Mouse (Mus musculus) heart, embryonic 15.5 days (tissue): Measurements from ENCODE around the gene Nosip. TPM values are rescaled to one million over a fixed set of nuclear protein-coding genes. Genes with fewer than 3 reads are reported as not detected.
A peak's percentile ranks its signal among the peaks of the same experiment; 100 is the strongest.

ENCODE experiments used
- ATAC-seq: fragments of 200-750 bp; cut with Nextera tagmentation; replicated peaks from 2 replicates; pipeline ENCODE4 v1.8.0; 2017; ENCODE audit warnings: low read depth, moderate TSS enrichment; ENCODE audit not compliant: insufficient number of reproducible peaks, insufficient read depth, low FRiP score
- H3K27ac ChIP-seq: fragments of 300-500 bp; sonication (generic); 2 replicates; pipeline ENCODE4 v1.5.1; 2015; ENCODE audit warnings: mild to moderate bottlenecking, inconsistent platforms
- H3K27me3 ChIP-seq: fragments of 300-500 bp; sonication (generic); 2 replicates; pipeline ENCODE4 v1.6.1; 2015; ENCODE audit warnings: inconsistent platforms
- H3K36me3 ChIP-seq: fragments of 300-500 bp; sonication (generic); 2 replicates; pipeline ENCODE4 v1.6.1; 2015; ENCODE audit warnings: mild to moderate bottlenecking, inconsistent platforms
- H3K4me1 ChIP-seq: fragments of 300-500 bp; sonication (generic); replicated peaks from 2 replicates; pipeline ENCODE4 v1.6.1; 2015; ENCODE audit warnings: inconsistent platforms
- H3K4me2 ChIP-seq: fragments of 300-500 bp; sonication (generic); 2 replicates; pipeline ENCODE4 v1.6.1; 2015; ENCODE audit warnings: inconsistent platforms, mild to moderate bottlenecking, moderate library complexity
- H3K4me3 ChIP-seq: fragments of 300-500 bp; sonication (generic); 2 replicates; pipeline ENCODE4 v1.5.1; 2015; ENCODE audit warnings: mild to moderate bottlenecking, inconsistent platforms
- H3K9ac ChIP-seq: fragments of 300-500 bp; sonication (generic); 2 replicates; pipeline ENCODE4 v1.6.1; 2015; ENCODE audit warnings: mild to moderate bottlenecking, inconsistent platforms
- H3K9me3 ChIP-seq: fragments of 300-500 bp; sonication (generic); replicated peaks from 2 replicates; pipeline ENCODE4 v1.6.1; 2016; ENCODE audit warnings: inconsistent platforms
- WGBS: fragments of 180-500 bp; shearing (Covaris S2); methylation state at CpG from one replicate; pipeline ENCODE4 v1.1.7; 2015; ENCODE audit warnings: mixed read lengths; 5-methylcytosine and 5-hydroxymethylcytosine counted together
- polyA plus RNA-seq: library from polyadenylated mRNA; unstranded; fragments of >200 nt; fragmentation: Nextera tagmentation; extraction: Ambion mirVana; gene quantifications from 2 replicates; pipeline ENCODE4 v1.2.1, GENCODE M21; 2015

The Nosip gene
- 42.4 and 54.8 TPM in 2 replicates for polyA plus RNA-seq

DNA sequence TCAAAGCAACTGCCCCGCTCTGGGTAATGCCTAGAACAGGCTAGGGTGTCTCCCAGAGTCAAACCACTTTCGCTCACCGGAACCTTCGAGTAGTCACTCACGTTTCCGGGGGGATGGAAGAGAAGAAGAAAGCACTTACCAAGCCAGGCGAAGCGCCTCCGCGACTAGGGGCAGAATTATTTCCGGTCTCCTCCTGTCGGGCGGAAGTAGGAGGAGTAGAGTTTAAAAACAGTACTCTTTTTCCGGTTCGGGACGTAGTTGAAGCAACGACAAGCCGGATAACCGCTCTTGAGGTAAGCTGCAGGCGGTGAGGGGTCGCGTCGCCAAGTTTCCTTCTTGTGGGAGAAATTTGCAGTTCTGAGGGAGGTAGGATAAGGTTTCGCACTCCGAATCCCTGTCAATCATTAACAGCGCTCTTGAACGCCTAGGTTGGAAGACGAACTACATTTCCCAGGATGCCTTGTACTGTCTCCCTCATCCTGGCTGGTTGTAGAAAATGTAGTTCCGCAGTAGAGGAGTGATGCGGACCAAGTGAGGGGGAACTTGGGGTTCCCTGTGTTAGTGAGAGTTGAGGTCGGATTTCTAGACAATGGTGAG, at the start of gene Nosip, which contains the start of gene Prrg2:
Gene Nosip, plus strand, starts transcription at position 191 of the 597 bp plus-strand sequence.
Gene Prrg2, minus strand, starts transcription at position 439 of the 597 bp plus-strand sequence.
- no peaks in the 10 kb centered on the region for H3K27me3 ChIP-seq
- peak within 1 kb of the TSS; percentile 69 for H3K4me2 ChIP-seq
- peak within 1 kb of the TSS; percentile 71 for H3K4me3 ChIP-seq
- H3K4me1 ChIP-seq, result peaks cover 21% of the 10 kb centered on the region
- peak within 1 kb of the TSS; percentile 66 for H3K9ac ChIP-seq
- 0 out of 2 replicates have a peak, but pooled peaks cover 3% of the 10 kb centered on the region for H3K36me3 ChIP-seq
- no peaks in the 10 kb centered on the region for H3K9me3 ChIP-seq
- ATAC-seq, result peak; percentile 86
- WGBS, result under 1% methylated on average over 31 of the region's 31 CpGs
- peak within 1 kb of the TSS; percentile 95 for H3K27ac ChIP-seq

DNA sequence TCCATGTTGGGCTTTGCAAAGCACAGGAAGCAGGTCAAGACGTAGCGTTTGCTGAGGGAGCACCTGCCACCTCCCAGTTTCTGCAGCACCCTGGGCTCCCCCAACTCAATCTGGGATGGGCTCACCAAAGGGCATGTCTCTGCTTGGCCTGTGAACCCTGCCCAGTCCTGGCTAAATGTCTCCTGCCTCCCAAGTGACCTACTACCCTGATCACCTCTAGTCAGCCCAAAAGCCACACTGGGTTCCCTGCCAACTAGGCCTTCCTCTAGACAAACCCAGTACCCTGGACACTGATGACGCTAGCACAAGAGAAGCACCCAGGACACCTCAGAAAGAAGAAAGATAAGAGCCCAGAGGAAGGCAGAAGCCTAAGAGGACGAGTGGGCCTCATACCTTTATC, 49.4 kb upstream of the Nosip start:
- WGBS, result 80% methylated on average over 4 of the region's 4 CpGs
- H3K27ac ChIP-seq, result no peak overlapping the region
- H3K4me2 ChIP-seq, result no peak overlapping the region
- H3K9ac ChIP-seq, result no peak overlapping the region
- H3K9me3 ChIP-seq, result no peaks in the 10 kb centered on the region
- H3K27me3 ChIP-seq, result no peaks in the 10 kb centered on the region
- peaks cover 49% of the 10 kb centered on the region for H3K36me3 ChIP-seq
- no peak overlapping the region for H3K4me3 ChIP-seq
- peaks cover 13% of the 10 kb centered on the region for H3K4me1 ChIP-seq
- no peak for ATAC-seq

DNA sequence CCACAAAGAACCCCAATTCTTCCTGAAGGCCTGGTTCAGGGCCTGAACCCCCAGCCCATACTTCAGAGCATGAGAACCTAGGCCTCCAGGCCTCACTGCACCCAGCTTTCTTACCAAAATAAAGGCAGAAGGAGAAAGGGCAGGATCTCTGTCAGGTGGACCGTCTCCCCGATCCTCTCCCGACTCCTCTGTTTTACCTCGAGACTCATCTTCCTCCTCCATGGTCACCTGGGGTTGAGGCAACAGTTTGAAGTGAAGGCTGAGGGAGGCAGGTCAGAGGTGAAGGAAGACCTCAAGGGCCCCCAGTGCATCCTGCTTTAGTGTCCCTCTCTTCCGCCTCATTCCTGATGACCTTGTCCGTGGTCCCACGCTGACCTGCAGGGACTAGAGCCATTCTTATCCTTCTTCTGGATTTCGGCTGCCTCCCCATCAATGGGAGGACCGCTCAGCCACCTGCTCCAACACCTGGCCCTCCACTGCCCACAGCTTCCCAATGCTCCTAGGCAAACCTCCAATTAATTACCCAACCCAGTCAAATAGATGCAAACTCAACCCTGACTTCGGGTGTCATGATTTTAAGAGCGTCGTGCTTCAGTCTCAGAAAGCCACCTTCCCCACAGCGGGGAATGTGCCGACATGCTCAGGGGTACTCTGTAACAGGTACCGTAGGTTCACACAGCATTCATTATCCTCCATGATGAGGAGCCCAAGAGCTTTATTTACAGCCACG, 48.7 kb upstream of the Nosip start:
- Histone ChIP-seq H3K4me1 (peaks cover 17% of the 10 kb centered on the region), H3K9me3 (no peaks in the 10 kb centered on the region), H3K4me2 (no peak overlapping the region), H3K9ac (no peak overlapping the region), H3K27ac (no peak overlapping the region), H3K4me3 (no peak overlapping the region), H3K36me3 (peaks cover 42% of the 10 kb centered on the region), H3K27me3 (no peaks in the 10 kb centered on the region)
- no peak for ATAC-seq
- WGBS, result 93% methylated on average over 16 of the region's 16 CpGs

DNA sequence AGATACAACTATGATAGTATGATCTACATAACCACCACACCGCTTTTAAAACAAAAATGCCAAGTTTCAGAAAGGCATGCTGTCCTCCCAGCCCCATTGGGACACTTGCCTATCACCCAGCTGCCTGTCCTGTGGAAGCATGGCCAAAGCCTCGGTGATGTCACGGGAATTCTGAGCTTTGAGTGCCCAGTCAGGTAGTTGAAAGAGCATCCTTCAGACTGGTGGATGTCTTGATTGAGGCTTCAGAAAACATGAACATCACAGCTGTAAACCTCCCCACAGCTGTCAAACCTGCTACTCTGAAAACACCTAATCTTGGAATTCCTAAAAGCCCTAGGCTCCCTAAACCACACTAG, 48.2 kb upstream of the Nosip start:
- Histone ChIP-seq H3K9ac (0 out of 2 replicates have a peak overlapping the region, but pooled peaks have one; percentile 23), H3K9me3 (no peaks in the 10 kb centered on the region), H3K27me3 (no peaks in the 10 kb centered on the region), H3K36me3 (peaks cover 37% of the 10 kb centered on the region), H3K4me3 (no peak overlapping the region), H3K27ac (no peak overlapping the region), H3K4me2 (no peak overlapping the region; the same call in 1 of the 2 replicates), H3K4me1 (peaks cover 22% of the 10 kb centered on the region)
- WGBS, result 89% methylated on average over 3 of the region's 3 CpGs
- no peak for ATAC-seq

DNA sequence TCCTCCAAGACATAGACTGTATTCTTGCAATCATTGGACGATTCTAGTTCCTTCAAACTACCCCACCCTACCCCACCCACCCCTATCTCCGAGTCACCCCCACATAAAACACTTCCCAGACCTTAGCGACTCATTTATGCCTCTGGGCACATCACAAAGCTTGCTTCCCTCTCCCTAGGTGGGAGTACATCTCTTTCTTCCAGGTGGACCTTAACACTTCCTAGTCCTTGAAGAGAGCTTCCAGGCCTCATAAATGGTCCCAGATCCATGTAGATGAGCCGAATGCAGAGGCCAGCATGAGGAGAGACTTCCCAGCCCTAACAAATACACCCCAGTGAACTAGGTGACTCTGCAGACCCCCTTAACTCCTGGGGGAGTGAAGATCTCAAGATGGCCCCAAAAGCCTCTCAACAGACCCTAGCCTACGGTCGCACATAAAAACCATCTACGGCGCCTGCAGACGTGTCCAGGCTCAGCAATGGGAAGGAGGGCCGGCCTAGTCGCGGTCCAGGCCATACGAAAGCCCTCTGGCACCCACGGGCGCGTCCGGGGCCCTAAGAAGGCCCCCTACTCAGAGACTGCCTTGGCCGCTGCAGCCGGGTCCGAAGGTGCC, 46.8 kb upstream of the Nosip start:
- under 1% methylated on average over 20 of the region's 20 CpGs for WGBS
- no peaks in the 10 kb centered on the region for H3K27me3 ChIP-seq
- no peaks in the 10 kb centered on the region for H3K9me3 ChIP-seq
- H3K4me1 ChIP-seq, result peaks cover 33% of the 10 kb centered on the region
- H3K4me3 ChIP-seq, result peak overlapping the region; percentile 94
- H3K27ac ChIP-seq, result peak overlapping the region; percentile 100
- ATAC-seq, result no peak
- H3K9ac ChIP-seq, result peak overlapping the region; percentile 98
- peak overlapping the region; percentile 80 for H3K4me2 ChIP-seq
- peaks cover 23% of the 10 kb centered on the region for H3K36me3 ChIP-seq

DNA sequence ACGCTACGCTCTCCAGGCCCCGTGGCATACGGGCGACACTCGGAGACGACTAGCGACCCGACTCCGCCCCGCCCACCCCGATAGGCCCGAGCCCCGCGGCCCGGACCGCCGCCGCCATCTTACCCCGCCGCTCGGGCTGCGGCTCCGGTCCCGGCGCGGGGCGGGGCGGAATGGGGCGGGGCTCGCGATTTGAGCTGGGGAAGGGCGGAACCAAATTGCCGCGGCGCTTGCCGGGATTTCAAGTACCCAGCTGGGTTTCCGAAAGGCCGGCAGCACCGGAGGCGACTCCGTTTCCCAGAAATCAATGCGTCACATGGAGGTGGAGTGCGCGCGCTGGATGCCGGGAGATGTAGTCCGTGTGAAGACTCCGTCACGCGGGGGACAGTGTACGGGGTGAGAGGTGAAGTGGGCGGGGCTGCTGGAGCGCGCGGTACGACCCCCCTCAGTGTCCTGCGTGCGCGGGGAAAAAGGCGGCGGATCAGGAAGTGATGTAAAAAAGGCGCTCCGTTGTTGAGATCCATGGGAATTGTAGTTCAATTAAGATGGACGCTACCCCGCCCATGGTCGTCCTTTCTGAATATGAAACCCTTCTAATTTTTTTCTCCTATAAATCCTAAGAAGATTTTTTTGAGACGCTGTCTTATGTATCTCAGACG, 46.1 kb upstream of the Nosip start, which contains the start of gene Scaf1:
Gene Scaf1, minus strand, starts transcription at position 407 of the 656 bp plus-strand sequence.
- under 1% methylated on average over 69 of the region's 69 CpGs for WGBS
- ATAC-seq, result peak; percentile 84

DNA sequence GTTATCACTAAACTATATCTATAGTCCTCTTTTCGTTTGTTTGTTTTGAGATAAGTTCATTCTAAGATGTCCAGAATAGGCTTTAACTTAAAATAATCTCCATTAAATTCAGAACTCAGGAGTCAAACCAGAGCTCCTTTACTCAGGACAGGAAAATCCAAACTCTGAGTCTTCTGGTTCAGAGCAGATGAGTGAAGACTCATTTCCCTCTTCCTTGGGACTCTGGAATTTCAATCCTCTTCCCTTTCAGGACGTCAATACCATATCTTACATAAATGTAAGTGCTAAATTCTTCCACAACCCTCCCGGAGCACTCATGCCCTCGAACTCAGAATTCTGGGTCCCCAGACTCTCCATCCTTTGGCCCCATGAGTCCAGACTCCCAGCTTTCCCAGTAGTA, 45.5 kb upstream of the Nosip start:
- Histone ChIP-seq H3K36me3 (peaks cover 22% of the 10 kb centered on the region), H3K27me3 (no peaks in the 10 kb centered on the region), H3K9ac (peak overlapping the region; percentile 65), H3K27ac (peak overlapping the region; percentile 100), H3K4me3 (peak overlapping the region; percentile 94), H3K4me1 (peaks cover 33% of the 10 kb centered on the region), H3K9me3 (no peaks in the 10 kb centered on the region), H3K4me2 (peak overlapping the region; percentile 80)
- 1% methylated on average over 4 of the region's 4 CpGs for WGBS
- ATAC-seq, result no peak

More for the DNA sequence above, 46.1 kb upstream of the Nosip start, which contains the start of gene Scaf1:
- H3K9ac ChIP-seq, result peak within 1 kb of the TSS; percentile 98
- H3K27ac ChIP-seq, result peak within 1 kb of the TSS; percentile 100
- no peaks in the 10 kb centered on the region for H3K27me3 ChIP-seq
- H3K9me3 ChIP-seq, result no peaks in the 10 kb centered on the region
- H3K4me2 ChIP-seq, result peak within 1 kb of the TSS; percentile 80
- H3K36me3 ChIP-seq, result peaks cover 25% of the 10 kb centered on the region
- H3K4me1 ChIP-seq, result peaks cover 33% of the 10 kb centered on the region
- H3K4me3 ChIP-seq, result peak within 1 kb of the TSS; percentile 94

DNA sequence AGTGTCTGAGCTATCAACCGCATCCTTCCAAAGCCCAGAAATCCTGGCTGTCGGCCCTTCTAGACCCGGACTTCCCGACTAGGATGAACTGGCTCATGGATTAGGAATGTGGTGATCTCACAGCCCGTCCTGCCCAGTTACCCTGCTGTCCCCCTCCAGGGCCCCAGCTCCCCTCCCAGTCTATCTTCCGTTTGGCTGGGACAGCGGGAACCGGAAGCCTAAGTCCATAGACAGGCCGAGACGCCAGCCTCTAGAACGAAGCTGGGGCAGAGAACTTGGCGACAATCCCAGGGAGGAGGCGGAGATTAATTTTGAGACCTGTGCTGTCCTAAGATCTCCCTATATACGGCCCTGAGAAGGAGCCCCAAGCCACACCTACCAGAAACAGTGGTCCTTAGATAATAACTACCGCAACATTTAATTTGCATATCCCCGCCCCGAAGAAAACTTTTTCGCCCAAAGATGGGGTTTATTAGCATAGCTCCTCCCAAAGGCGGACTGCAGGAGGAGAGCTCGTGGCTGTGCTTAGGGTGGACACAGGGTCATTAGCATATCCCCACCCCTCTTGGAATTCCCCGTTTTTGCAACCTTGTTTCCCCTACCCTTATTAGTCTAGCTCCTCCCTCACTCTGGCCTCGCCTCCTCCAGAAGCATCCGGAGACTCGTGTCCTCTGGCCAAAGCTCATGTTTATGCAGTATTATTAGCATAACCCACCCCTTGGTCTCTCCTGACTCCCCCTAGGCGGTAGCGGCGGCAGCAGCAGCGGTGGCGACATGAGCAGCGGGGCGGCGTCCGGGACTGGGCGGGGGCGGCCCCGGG, 44.8 kb upstream of the Nosip start, which contains the start of gene Rras:
Gene Rras, plus strand, starts transcription at position 720 of the 820 bp plus-strand sequence.
- H3K27ac ChIP-seq, result peak within 1 kb of the TSS; percentile 100
- H3K36me3 ChIP-seq, result peaks cover 15% of the 10 kb centered on the region
- peak within 1 kb of the TSS; percentile 80 for H3K4me2 ChIP-seq
- WGBS, result under 1% methylated on average over 36 of the region's 36 CpGs
- ATAC-seq, result peak; percentile 89
- H3K27me3 ChIP-seq, result no peaks in the 10 kb centered on the region
- H3K4me1 ChIP-seq, result peaks cover 33% of the 10 kb centered on the region
- no peaks in the 10 kb centered on the region for H3K9me3 ChIP-seq
- peak within 1 kb of the TSS; percentile 94 for H3K4me3 ChIP-seq
- peak within 1 kb of the TSS; percentile 76 for H3K9ac ChIP-seq

DNA sequence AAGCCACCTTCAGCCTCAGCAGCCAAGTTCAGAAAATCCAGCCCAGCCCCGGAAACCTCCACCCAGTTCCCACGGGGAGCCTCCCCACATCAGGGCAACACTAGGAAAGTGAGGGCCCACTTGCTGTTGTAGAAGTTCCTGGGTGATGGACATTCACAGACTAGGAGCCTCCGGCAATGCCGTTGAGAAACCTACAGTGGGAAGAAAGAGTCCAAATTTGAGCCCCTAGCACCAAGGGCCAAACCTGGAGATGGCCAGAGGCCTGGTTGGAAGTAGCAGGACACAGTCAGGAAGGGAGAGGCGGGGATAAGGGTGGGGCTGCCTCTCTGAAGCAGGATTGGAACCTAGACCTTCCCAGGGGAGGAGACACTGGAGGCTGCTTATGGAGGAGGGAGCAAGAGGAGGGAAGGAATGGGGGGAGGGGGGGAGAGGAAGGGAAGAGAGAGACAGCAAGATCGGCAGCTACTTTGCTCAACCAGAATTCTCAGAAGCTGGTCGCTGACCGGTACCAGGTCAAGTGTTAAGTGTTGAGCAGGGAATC, 43.1 kb upstream of the Nosip start:
- Histone ChIP-seq H3K4me1 (peaks cover 30% of the 10 kb centered on the region), H3K4me3 (peak overlapping the region; percentile 94), H3K27me3 (no peaks in the 10 kb centered on the region), H3K27ac (peak overlapping the region; percentile 100), H3K36me3 (0 out of 2 replicates have a peak, but pooled peaks cover 9% of the 10 kb centered on the region), H3K9ac (peak overlapping the region; percentile 76; the same call in 1 of the 2 replicates), H3K4me2 (peak overlapping the region; percentile 69), H3K9me3 (no peaks in the 10 kb centered on the region)
- 23% methylated on average over 8 of the region's 8 CpGs for WGBS
- ATAC-seq, result no peak

DNA sequence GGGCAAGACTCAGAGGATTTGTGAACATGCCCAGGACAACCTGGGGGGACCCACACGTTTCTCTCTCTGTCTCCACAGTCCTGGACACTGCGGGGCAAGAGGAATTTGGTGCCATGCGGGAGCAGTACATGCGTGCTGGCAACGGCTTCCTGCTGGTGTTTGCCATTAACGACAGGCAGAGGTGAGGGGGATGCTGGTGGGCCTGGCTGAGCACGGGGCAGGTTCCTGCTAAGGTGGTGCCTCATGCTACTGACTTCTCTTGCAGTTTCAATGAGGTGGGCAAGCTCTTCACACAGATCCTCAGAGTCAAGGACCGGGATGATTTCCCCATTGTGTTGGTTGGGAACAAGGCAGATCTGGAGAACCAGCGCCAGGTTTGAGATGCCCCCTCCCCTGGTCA, 42.0 kb upstream of the Nosip start:
- H3K9me3 ChIP-seq, result no peaks in the 10 kb centered on the region
- no peaks in the 10 kb centered on the region for H3K27me3 ChIP-seq
- no peak overlapping the region; the same call in 1 of the 2 replicates for H3K4me2 ChIP-seq
- ATAC-seq, result no peak
- H3K4me1 ChIP-seq, result peaks cover 20% of the 10 kb centered on the region
- no peak overlapping the region for H3K27ac ChIP-seq
- H3K4me3 ChIP-seq, result no peak overlapping the region
- H3K36me3 ChIP-seq, result 0 out of 2 replicates have a peak, but pooled peaks cover 9% of the 10 kb centered on the region
- no peak overlapping the region for H3K9ac ChIP-seq
- WGBS, result 77% methylated on average over 9 of the region's 9 CpGs
